Mouse (Mus musculus): Measurements from ENCODE around the gene Sp7. TPM values are rescaled to one million over a fixed set of nuclear protein-coding genes. Genes with fewer than 3 reads are reported as not detected.

Sp7 gene
- polyA plus RNA-seq, 2 experiments: 0.04 to 0.07 TPM

DNA sequence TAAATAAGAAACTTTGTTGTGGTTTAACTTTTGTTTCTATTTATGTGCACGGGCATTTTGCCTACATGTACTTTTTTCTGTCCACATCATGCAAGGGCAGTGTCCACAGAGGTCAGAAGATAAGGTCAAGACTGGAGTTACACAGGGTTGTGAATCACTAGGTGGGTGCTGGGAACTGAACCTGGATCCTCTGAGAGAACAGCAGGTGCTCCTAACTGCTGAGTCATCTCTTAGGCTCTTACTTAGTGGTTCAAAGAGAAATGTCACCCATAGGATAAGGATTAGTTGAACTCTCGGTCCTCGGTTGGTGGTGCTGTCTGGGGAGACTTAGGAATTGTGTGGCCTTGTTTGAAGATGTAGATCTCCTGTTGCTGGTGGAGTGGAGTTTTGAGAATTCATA, 22.0 kb upstream of the Sp7 start:
- DNase-seq (ENCODE audit: low read depth in 3 of 3, low spot score in 3 of 3) (no peak), ATAC-seq (ENCODE audit: insufficient read depth) (no peak)
- Histone ChIP-seq H3K27me3 (ENCODE audit: control insufficient read depth, insufficient read depth, low read length) (no peaks in the 10 kb centered on the region), H3K4me2 (ENCODE audit: low read depth) (no peak overlapping the region), H3K4me3 (ENCODE audit: insufficient read depth in 1 of 2, low read depth in 2 of 2, low read length in 2 of 2) (no peak overlapping the region), H3K27ac (no peak overlapping the region), H3K9me3 (ENCODE audit: control insufficient read depth, low read length) (no peaks in the 10 kb centered on the region), H3K9ac (replicated peaks) (no peak overlapping the region), H3K36me3 (replicated peaks; ENCODE audit: control insufficient read depth, insufficient read depth, low read depth) (no peaks in the 10 kb centered on the region), H3K4me1 (replicated peaks; ENCODE audit: control insufficient read depth in 2 of 2, insufficient read depth in 2 of 2, low read length in 1 of 2) (peaks cover 6 to 13% of the 10 kb centered on the region in 2 experiments)
- WGBS (ENCODE audit: insufficient replicate concordance): 54% methylated on average over 3 of the region's 3 CpGs
- no peak for TF ChIP-seq CTCF (IDR thresholded peaks at IDR 0.05; ENCODE audit: low read depth)
- no peak for TF ChIP-seq EP300 (IDR thresholded peaks at IDR 0.05; ENCODE audit: low read depth)

- H3K27me3 ChIP-seq (ENCODE audit: control insufficient read depth, insufficient read depth, low read length): no peaks in the 10 kb centered on the region
- no peaks in the 10 kb centered on the region for H3K9me3 ChIP-seq (ENCODE audit: control insufficient read depth, low read length)
- H3K4me1 ChIP-seq (replicated peaks; ENCODE audit: control insufficient read depth in 2 of 2, insufficient read depth in 2 of 2, low read length in 1 of 2): peaks cover 0 to 3% of the 10 kb centered on the region in 2 experiments; a peak in 3 of 4 replicates
- H3K27ac ChIP-seq: no peak overlapping the region
- H3K4me3 ChIP-seq (ENCODE audit: insufficient read depth in 1 of 2, low read depth in 2 of 2, low read length in 2 of 2): no peak overlapping the region
- H3K36me3 ChIP-seq (replicated peaks; ENCODE audit: control insufficient read depth, insufficient read depth, low read depth): no peaks in the 10 kb centered on the region
- H3K9ac ChIP-seq (replicated peaks): no peak overlapping the region
- TF ChIP-seq EP300 (IDR thresholded peaks at IDR 0.05; ENCODE audit: low read depth) (no peak), CTCF (IDR thresholded peaks at IDR 0.05; ENCODE audit: low read depth) (no peak)
- DNase-seq (ENCODE audit: low read depth in 3 of 3, low spot score in 3 of 3) (no peak), ATAC-seq (ENCODE audit: insufficient read depth) (peak; percentile 45; the same call in 1 of the 2 replicates)
- WGBS (ENCODE audit: insufficient replicate concordance): 38% methylated on average over 9 of the region's 9 CpGs
- H3K4me2 ChIP-seq (ENCODE audit: low read depth): no peak overlapping the region
These were observed 19.7 kb upstream of the Sp7 start for GRCm38 (mm10) chr15:102386640-102387039.

DNA sequence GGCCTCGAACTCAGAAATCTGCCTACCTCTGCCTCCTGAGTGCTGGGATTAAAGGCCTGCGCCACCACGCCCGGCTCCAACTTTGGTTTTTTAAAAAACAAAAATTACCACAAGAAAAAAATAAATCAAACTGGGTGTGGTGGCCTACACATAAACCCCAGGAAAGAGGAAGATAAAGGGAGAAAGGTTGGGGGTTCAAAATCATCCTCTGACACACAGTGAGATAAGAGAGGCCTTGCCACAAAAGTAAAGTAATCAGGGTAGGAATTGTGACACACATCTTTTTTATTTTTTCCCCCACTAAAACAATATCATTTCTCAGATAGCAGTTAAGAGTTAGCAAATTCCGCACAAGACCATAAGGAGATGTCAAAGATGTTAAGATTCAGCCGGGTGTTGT, 16.7 kb upstream of the Sp7 start:
- Histone ChIP-seq H3K9ac (replicated peaks) (no peak overlapping the region), H3K27me3 (ENCODE audit: control insufficient read depth, insufficient read depth, low read length) (no peaks in the 10 kb centered on the region), H3K36me3 (replicated peaks; ENCODE audit: control insufficient read depth, insufficient read depth, low read depth) (no peaks in the 10 kb centered on the region), H3K27ac (no peak overlapping the region), H3K9me3 (ENCODE audit: control insufficient read depth, low read length) (no peaks in the 10 kb centered on the region), H3K4me1 (replicated peaks; ENCODE audit: control insufficient read depth in 2 of 2, insufficient read depth in 2 of 2, low read length in 1 of 2) (peaks cover 0 to 3% of the 10 kb centered on the region in 2 experiments; a peak in 3 of 4 replicates), H3K4me2 (ENCODE audit: low read depth) (no peak overlapping the region), H3K4me3 (ENCODE audit: insufficient read depth in 1 of 2, low read depth in 2 of 2, low read length in 2 of 2) (no peak overlapping the region)
- TF ChIP-seq CTCF (IDR thresholded peaks at IDR 0.05; ENCODE audit: low read depth): no peak
- no peak for TF ChIP-seq EP300 (IDR thresholded peaks at IDR 0.05; ENCODE audit: low read depth)
- no peak for ATAC-seq (ENCODE audit: insufficient read depth)
- no peak for DNase-seq (ENCODE audit: low read depth in 3 of 3, low spot score in 3 of 3)
- WGBS (ENCODE audit: insufficient replicate concordance): 46% methylated on average over 6 of the region's 6 CpGs

GRCm38 (mm10) chr15:102381575-102381974, 14.6 kb upstream of the Sp7 start:
- H3K4me2 ChIP-seq (ENCODE audit: low read depth): no peak overlapping the region
- H3K9ac ChIP-seq (replicated peaks): no peak overlapping the region
- H3K36me3 ChIP-seq (replicated peaks; ENCODE audit: control insufficient read depth, insufficient read depth, low read depth): no peaks in the 10 kb centered on the region
- H3K4me3 ChIP-seq (ENCODE audit: insufficient read depth in 1 of 2, low read depth in 2 of 2, low read length in 2 of 2): no peak overlapping the region
- ATAC-seq (ENCODE audit: insufficient read depth) (peak; percentile 32; the same call in 1 of the 2 replicates), DNase-seq (ENCODE audit: low read depth in 3 of 3, low spot score in 3 of 3) (peak in 1 of 3 experiments; percentile 54)
- 0% methylated on average over 7 of the region's 7 CpGs for WGBS (ENCODE audit: insufficient replicate concordance)
- peak; percentile 98 for TF ChIP-seq CTCF (IDR thresholded peaks at IDR 0.05; ENCODE audit: low read depth)
- no peak for TF ChIP-seq EP300 (IDR thresholded peaks at IDR 0.05; ENCODE audit: low read depth)
- no peaks in the 10 kb centered on the region for H3K9me3 ChIP-seq (ENCODE audit: control insufficient read depth, low read length)
- H3K4me1 ChIP-seq (replicated peaks; ENCODE audit: control insufficient read depth in 2 of 2, insufficient read depth in 2 of 2, low read length in 1 of 2): peaks cover 8 to 12% of the 10 kb centered on the region in 2 experiments
- H3K27me3 ChIP-seq (ENCODE audit: control insufficient read depth, insufficient read depth, low read length): no peaks in the 10 kb centered on the region
- H3K27ac ChIP-seq: no peak overlapping the region

DNA sequence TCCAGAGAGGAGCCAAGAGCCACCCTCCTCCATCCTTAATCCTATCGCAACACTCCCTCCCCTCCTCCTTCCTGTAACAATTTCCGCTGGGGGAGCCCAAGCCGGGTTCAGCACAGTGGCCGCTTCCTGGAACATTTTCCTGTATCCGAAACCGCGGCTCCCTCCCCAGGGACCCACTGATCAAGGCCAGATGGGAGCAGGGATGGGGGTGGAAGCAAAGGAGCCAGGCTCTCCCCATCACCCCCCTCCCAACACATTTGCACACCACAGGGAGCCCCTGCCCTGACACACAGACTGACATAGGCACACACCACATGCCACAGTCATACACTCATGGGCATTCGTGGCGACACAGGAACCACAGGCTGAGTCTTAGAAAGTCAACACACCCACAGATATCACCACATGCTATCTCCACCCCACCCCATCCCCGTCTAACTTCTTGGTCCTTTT, 10.9 kb upstream of the Sp7 start:
- no peak for ATAC-seq (ENCODE audit: insufficient read depth)
- Histone ChIP-seq H3K9ac (replicated peaks) (0 out of 2 replicates have a peak overlapping the region, but pooled peaks have one; percentile 15), H3K9me3 (ENCODE audit: control insufficient read depth, low read length) (no peaks in the 10 kb centered on the region), H3K27me3 (ENCODE audit: control insufficient read depth, insufficient read depth, low read length) (no peaks in the 10 kb centered on the region; the same call in 1 of the 2 replicates), H3K27ac (no peak overlapping the region), H3K36me3 (replicated peaks; ENCODE audit: control insufficient read depth, insufficient read depth, low read depth) (no peaks in the 10 kb centered on the region), H3K4me2 (ENCODE audit: low read depth) (peak overlapping the region; percentile 95), H3K4me3 (ENCODE audit: insufficient read depth in 1 of 2, low read depth in 2 of 2, low read length in 2 of 2) (no peak overlapping the region), H3K4me1 (replicated peaks; ENCODE audit: control insufficient read depth in 2 of 2, insufficient read depth in 2 of 2, low read length in 1 of 2) (peaks cover 8 to 14% of the 10 kb centered on the region in 2 experiments)
- TF ChIP-seq CTCF (IDR thresholded peaks at IDR 0.05; ENCODE audit: low read depth) (no peak), EP300 (IDR thresholded peaks at IDR 0.05; ENCODE audit: low read depth) (no peak)
- no peak for DNase-seq (ENCODE audit: low read depth in 3 of 3, low spot score in 3 of 3)
- 6% methylated on average over 10 of the region's 10 CpGs for WGBS (ENCODE audit: insufficient replicate concordance)
